Mouse (Mus musculus) mature B cell (primary cell): ENCODE results near the gene Rora.

Experiments used
- in situ Hi-C: fragments of 300-500 bp; cut with MboI; formaldehyde crosslinking; loops from 2 replicates; pipeline ENCODE4 v1.14.3; 2019

Gene Rora

GRCm38 (mm10) chr9:68653211-68654038 lies at the start of gene Rora:
Rora (plus strand) TSS chr9:68653786.
- in situ Hi-C loops = no loop called here

GRCm38 (mm10) chr9:68614006-68614405 lies 39.6 kb upstream of the Rora start:
- in situ Hi-C loops = no loop called here

GRCm38 (mm10) chr9:68617116-68617515 lies 36.5 kb upstream of the Rora start:
- in situ Hi-C loops = no loop called here

GRCm38 (mm10) chr9:68620036-68620435 lies 33.5 kb upstream of the Rora start:
- in situ Hi-C loops = no loop called here

GRCm38 (mm10) chr9:68620441-68620840 lies 33.1 kb upstream of the Rora start:
- in situ Hi-C loops = no loop called here

- in situ Hi-C loops = no loop called here
These were observed 28.6 kb upstream of the Rora start for GRCm38 (mm10) chr9:68624981-68625380.

GRCm38 (mm10) chr9:68637301-68637700 lies 16.3 kb upstream of the Rora start:
- in situ Hi-C loops = no loop called here

- in situ Hi-C loops = no loop called here
These were observed 12.5 kb upstream of the Rora start for GRCm38 (mm10) chr9:68641123-68641522.

- in situ Hi-C loops = no loop called here
These were observed 5.5 kb upstream of the Rora start for GRCm38 (mm10) chr9:68648061-68648460.

- in situ Hi-C loops = no loop called here
These were observed 400 bp downstream of the Rora start for GRCm38 (mm10) chr9:68654039-68654332.

GRCm38 (mm10) chr9:68654333-68655017 lies 889 bp downstream of the Rora start:
- in situ Hi-C loops = no loop called here

GRCm38 (mm10) chr9:68655018-68656005 lies 1.7 kb downstream of the Rora start:
- in situ Hi-C loops = no loop called here

- in situ Hi-C loops = no loop called here
These were observed 2.6 kb downstream of the Rora start for GRCm38 (mm10) chr9:68656076-68656795.

GRCm38 (mm10) chr9:68656796-68657130 lies 3.2 kb downstream of the Rora start:
- in situ Hi-C loops = no loop called here

- in situ Hi-C loops = no loop called here
These were observed 17.1 kb downstream of the Rora start for GRCm38 (mm10) chr9:68670731-68671130.

GRCm38 (mm10) chr9:68672459-68672858 lies 18.9 kb downstream of the Rora start:
- in situ Hi-C loops = no loop called here

- in situ Hi-C loops = no loop called here
These were observed 19.6 kb downstream of the Rora start for GRCm38 (mm10) chr9:68673221-68673620.

GRCm38 (mm10) chr9:68679871-68680374 lies 26.3 kb downstream of the Rora start:
- in situ Hi-C loops = no loop called here

GRCm38 (mm10) chr9:68683938-68684337 lies 30.4 kb downstream of the Rora start:
- in situ Hi-C loops = no loop called here

- in situ Hi-C loops = no loop called here
These were observed 32.0 kb downstream of the Rora start for GRCm38 (mm10) chr9:68685562-68685961.

- in situ Hi-C loops = no loop called here
These were observed 33.8 kb downstream of the Rora start for GRCm38 (mm10) chr9:68687251-68687874.
